Mouse (Mus musculus): Measurements from ENCODE around the gene Tipin. TPM values are rescaled to one million over a fixed set of nuclear protein-coding genes. Genes with fewer than 3 reads are reported as not detected.

Gene Tipin
- polyA plus RNA-seq, 1 experiment from 2014 or later, result 106 TPM

DNA sequence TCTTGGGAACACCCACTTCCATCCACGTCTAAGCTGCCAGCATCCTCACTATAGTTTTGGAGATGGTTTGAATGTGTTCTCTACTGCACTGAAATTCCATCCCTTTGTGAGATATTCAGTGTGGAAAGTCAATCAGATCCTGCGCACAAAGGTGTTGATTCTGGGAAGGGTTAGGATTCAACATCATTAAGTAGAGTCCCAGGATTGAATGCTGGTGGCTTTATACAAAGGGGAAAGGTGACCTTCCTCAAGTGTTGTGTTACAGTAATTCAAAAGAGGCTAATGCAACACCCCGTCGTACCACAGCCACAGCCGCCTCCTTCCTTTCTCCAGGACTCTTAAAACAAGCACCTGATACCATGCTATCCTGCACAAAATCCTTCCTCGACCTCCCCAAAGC is 54.4 kb downstream of the Tipin start:
- no peaks in the 10 kb centered on the region for H3K36me3 ChIP-seq (ENCODE audit: control insufficient read depth, insufficient read depth)
- ATAC-seq, result no peak
- H3K9ac ChIP-seq (replicated peaks; ENCODE audit: low read depth, low read length), result no peak overlapping the region
- H3K4me1 ChIP-seq (replicated peaks; ENCODE audit: control insufficient read depth, insufficient read depth, low read length), result peaks cover 9% of the 10 kb centered on the region
- WGBS, result 86% methylated on average over 6 of the region's 6 CpGs
- no peaks in the 10 kb centered on the region for H3K9me3 ChIP-seq (ENCODE audit: control insufficient read depth, low read length)
- no peak overlapping the region for H3K4me2 ChIP-seq (ENCODE audit: low read length)
- H3K27me3 ChIP-seq (replicated peaks; ENCODE audit: control insufficient read depth, insufficient read depth, low read length), result no peaks in the 10 kb centered on the region
- H3K27ac ChIP-seq (ENCODE audit: low read length), result no peak overlapping the region
- H3K4me3 ChIP-seq (replicated peaks; ENCODE audit: low read length), result no peak overlapping the region

DNA sequence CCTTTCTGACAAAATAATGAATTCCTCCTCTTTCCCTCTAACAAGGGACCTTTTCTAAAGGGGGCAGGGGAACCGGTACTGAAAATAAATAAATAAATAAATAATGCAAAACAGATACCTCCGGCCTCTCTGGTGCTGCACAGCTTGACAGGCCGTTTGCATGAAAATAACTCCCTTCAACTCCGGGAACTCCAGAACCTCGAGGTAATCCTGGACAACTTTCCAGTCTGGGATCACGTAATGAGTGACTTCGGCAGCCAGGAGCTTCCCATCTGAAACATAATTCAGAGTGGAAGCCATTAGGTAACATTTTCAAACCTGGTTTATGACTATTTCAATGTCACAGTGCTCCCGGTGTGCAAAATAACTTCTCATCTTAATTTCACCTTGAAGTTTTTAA is 58.0 kb downstream of the Tipin start:
- H3K27me3 ChIP-seq (replicated peaks; ENCODE audit: control insufficient read depth, insufficient read depth, low read length), result no peaks in the 10 kb centered on the region
- no peak overlapping the region for H3K27ac ChIP-seq (ENCODE audit: low read length)
- no peak overlapping the region for H3K4me3 ChIP-seq (replicated peaks; ENCODE audit: low read length)
- H3K9ac ChIP-seq (replicated peaks; ENCODE audit: low read depth, low read length), result 0 out of 2 replicates have a peak overlapping the region, but pooled peaks have one; percentile 9
- H3K9me3 ChIP-seq (ENCODE audit: control insufficient read depth, low read length), result no peaks in the 10 kb centered on the region
- H3K36me3 ChIP-seq (ENCODE audit: control insufficient read depth, insufficient read depth), result no peaks in the 10 kb centered on the region
- peaks cover 9% of the 10 kb centered on the region for H3K4me1 ChIP-seq (replicated peaks; ENCODE audit: control insufficient read depth, insufficient read depth, low read length)
- no peak for ATAC-seq
- H3K4me2 ChIP-seq (ENCODE audit: low read length), result peak overlapping the region; percentile 85
- 26% methylated on average over 8 of the region's 8 CpGs for WGBS

DNA sequence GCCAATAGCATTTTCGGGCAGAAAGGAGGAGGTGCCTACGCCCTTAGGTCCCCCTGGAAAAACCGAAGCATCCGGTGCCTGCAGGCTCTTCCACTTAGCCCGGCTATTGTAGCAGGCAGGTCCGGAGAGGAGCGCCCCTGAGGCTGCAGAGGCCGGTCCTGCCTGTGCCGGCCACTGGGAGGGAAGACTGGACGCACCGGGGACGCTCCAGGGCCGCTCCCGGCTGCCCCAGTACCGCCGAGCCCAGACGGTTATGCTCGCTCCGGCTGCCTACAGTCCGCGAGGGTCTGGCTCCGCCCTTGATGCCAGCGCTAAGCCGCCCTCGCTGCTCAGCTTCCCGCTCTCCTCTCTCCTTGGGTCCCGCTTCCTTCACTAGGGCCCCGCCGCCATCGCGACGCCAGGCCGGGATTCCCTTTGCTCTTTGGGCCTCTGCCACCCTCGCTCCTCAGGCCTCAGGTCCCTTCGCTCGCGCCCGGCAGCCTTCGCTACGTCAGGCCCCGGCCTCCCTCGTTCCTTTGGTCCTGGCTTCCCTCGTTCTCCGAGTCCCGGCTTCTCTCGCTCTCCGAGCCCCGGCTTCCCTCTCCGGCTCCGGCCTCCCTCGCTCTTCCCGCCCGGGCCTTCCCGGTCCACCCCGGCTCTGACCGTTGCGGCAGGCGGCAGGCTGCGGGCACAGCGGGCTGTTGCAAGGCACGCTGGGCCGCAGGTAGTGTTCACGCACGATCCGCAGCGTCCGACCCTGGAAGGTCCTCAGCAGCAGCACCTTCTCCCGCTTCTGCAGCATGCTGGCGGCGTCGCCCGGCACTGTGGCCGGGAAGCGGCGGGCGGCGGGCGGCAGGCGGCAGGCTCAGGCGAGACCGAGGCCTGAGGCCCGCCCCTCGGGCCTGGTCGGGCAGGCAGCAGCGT is 59.2 kb downstream of the Tipin start:
- Histone ChIP-seq H3K4me3 (replicated peaks; ENCODE audit: low read length) (peak overlapping the region; percentile 71), H3K9me3 (ENCODE audit: control insufficient read depth, low read length) (no peaks in the 10 kb centered on the region), H3K27me3 (replicated peaks; ENCODE audit: control insufficient read depth, insufficient read depth, low read length) (no peaks in the 10 kb centered on the region), H3K4me1 (replicated peaks; ENCODE audit: control insufficient read depth, insufficient read depth, low read length) (peaks cover 9% of the 10 kb centered on the region), H3K27ac (ENCODE audit: low read length) (peak overlapping the region; percentile 99), H3K9ac (replicated peaks; ENCODE audit: low read depth, low read length) (peak overlapping the region; percentile 100), H3K4me2 (ENCODE audit: low read length) (peak overlapping the region; percentile 85), H3K36me3 (ENCODE audit: control insufficient read depth, insufficient read depth) (no peaks in the 10 kb centered on the region)
- under 1% methylated on average over 83 of the region's 85 CpGs for WGBS
- ATAC-seq, result peak; percentile 91

DNA sequence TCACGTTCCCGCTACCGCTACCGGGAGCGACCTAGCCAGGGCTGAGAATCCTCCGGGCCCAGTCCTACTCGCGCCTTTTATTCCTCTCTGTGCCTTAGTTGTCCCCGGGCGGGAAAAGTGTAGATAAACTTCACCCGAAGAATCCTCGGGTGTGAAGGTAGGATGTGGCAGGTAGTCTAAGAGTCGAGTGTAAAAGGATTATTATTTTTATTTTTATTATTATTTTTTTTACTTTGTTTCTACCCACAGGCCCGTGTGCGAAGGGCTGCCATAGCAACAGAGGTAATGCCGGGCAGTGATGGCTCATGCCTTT is 59.8 kb downstream of the Tipin start, which contains the start of gene Dis3l:
TSS of gene Dis3l (minus strand) at position 35 of the 313 bp plus-strand sequence.
- H3K27me3 ChIP-seq (replicated peaks; ENCODE audit: control insufficient read depth, insufficient read depth, low read length), result no peaks in the 10 kb centered on the region
- no peaks in the 10 kb centered on the region for H3K9me3 ChIP-seq (ENCODE audit: control insufficient read depth, low read length)
- peak within 1 kb of the TSS; percentile 71 for H3K4me3 ChIP-seq (replicated peaks; ENCODE audit: low read length)
- H3K4me2 ChIP-seq (ENCODE audit: low read length), result peak within 1 kb of the TSS; percentile 85
- H3K4me1 ChIP-seq (replicated peaks; ENCODE audit: control insufficient read depth, insufficient read depth, low read length), result peaks cover 9% of the 10 kb centered on the region
- WGBS, result 13% methylated on average over 16 of the region's 16 CpGs
- H3K36me3 ChIP-seq (ENCODE audit: control insufficient read depth, insufficient read depth), result no peaks in the 10 kb centered on the region
- peak; percentile 10; the same call in 1 of the 2 replicates for ATAC-seq
- H3K27ac ChIP-seq (ENCODE audit: low read length), result peak within 1 kb of the TSS; percentile 99
- peak within 1 kb of the TSS; percentile 100 for H3K9ac ChIP-seq (replicated peaks; ENCODE audit: low read depth, low read length)

DNA sequence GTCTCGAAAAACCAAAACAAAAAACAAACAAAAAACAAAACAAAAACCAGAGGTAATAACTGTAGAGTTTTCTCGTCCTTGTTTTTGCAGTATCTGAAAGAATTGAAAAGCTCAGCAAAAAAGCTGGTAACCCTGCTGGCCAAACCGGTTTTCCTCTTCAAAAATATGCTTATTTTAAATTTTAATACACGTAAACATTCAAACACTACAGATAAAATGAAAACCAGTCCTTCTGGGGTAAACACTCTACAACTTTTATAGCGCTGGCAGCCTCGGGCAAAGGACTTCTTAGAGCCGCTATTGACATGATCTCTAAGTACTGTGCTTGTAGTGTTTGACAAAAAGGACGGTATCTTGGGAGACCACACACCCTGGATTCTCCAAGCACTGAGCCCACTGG is 60.3 kb downstream of the Tipin start:
- H3K9ac ChIP-seq (replicated peaks; ENCODE audit: low read depth, low read length), result no peak overlapping the region
- peak overlapping the region; percentile 99; the same call in 1 of the 2 replicates for H3K27ac ChIP-seq (ENCODE audit: low read length)
- H3K4me2 ChIP-seq (ENCODE audit: low read length), result peak overlapping the region; percentile 85; the same call in 1 of the 2 replicates
- no peaks in the 10 kb centered on the region for H3K27me3 ChIP-seq (replicated peaks; ENCODE audit: control insufficient read depth, insufficient read depth, low read length)
- WGBS, result 85% methylated on average over 8 of the region's 8 CpGs
- no peak for ATAC-seq
- peaks cover 9% of the 10 kb centered on the region for H3K4me1 ChIP-seq (replicated peaks; ENCODE audit: control insufficient read depth, insufficient read depth, low read length)
- no peaks in the 10 kb centered on the region for H3K36me3 ChIP-seq (ENCODE audit: control insufficient read depth, insufficient read depth)
- H3K9me3 ChIP-seq (ENCODE audit: control insufficient read depth, low read length), result no peaks in the 10 kb centered on the region
- no peak overlapping the region; the same call in 1 of the 2 replicates for H3K4me3 ChIP-seq (replicated peaks; ENCODE audit: low read length)

DNA sequence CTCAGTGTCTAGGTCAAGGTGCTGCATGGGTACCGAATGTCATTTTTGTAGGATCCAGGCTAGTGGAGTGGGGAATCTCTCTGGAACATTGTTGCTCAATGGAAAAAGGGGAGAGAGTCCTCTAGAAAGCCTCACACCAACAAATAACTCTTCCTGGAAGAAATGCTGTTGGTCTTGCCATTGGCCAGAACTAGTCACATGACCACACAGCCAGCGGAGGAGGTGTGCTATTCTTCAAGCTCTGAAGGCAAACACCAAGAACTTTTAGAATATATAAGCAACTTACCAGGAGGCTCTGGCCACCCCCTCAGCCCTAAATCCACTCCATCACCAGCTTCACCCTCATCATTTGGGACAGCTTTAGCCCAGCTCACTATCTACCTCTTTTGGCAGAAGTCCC is 62.3 kb downstream of the Tipin start:
- ATAC-seq, result no peak
- no peaks in the 10 kb centered on the region for H3K27me3 ChIP-seq (replicated peaks; ENCODE audit: control insufficient read depth, insufficient read depth, low read length)

DNA sequence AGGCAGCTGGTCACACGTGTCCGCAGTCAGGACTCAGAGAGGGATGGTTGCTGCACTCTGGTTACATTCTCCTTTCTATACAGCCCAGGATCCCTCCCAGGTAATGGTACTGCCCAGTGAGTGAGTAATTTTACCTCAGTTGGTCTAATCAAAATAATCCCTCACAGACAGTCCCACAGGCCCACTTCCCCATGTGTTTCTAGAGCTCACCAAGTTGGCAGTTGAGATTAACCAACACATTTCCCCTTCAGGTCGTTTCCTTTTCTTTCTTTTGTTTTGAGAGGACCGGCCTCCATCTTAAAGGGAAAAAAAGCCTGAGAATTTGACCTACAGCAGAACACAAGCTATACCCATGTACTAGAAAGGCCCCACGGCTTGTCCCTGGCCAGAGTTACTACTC is 64.5 kb downstream of the Tipin start:
- Histone ChIP-seq H3K4me3 (replicated peaks; ENCODE audit: low read length) (no peak overlapping the region), H3K9ac (replicated peaks; ENCODE audit: low read depth, low read length) (no peak overlapping the region), H3K36me3 (ENCODE audit: control insufficient read depth, insufficient read depth) (no peaks in the 10 kb centered on the region), H3K27ac (ENCODE audit: low read length) (no peak overlapping the region), H3K4me2 (ENCODE audit: low read length) (no peak overlapping the region), H3K27me3 (replicated peaks; ENCODE audit: control insufficient read depth, insufficient read depth, low read length) (no peaks in the 10 kb centered on the region), H3K4me1 (replicated peaks; ENCODE audit: control insufficient read depth, insufficient read depth, low read length) (no peaks in the 10 kb centered on the region), H3K9me3 (ENCODE audit: control insufficient read depth, low read length) (no peaks in the 10 kb centered on the region)
- ATAC-seq, result no peak
- WGBS, result 61% methylated on average over 5 of the region's 5 CpGs

More for the DNA sequence above, 62.3 kb downstream of the Tipin start:
- Histone ChIP-seq H3K4me2 (ENCODE audit: low read length) (no peak overlapping the region), H3K4me1 (replicated peaks; ENCODE audit: control insufficient read depth, insufficient read depth, low read length) (peaks cover 9% of the 10 kb centered on the region), H3K27ac (ENCODE audit: low read length) (no peak overlapping the region), H3K9ac (replicated peaks; ENCODE audit: low read depth, low read length) (no peak overlapping the region), H3K4me3 (replicated peaks; ENCODE audit: low read length) (no peak overlapping the region), H3K36me3 (ENCODE audit: control insufficient read depth, insufficient read depth) (no peaks in the 10 kb centered on the region), H3K9me3 (ENCODE audit: control insufficient read depth, low read length) (no peaks in the 10 kb centered on the region)
- WGBS, result 97% methylated on average over 2 of the region's 2 CpGs

DNA sequence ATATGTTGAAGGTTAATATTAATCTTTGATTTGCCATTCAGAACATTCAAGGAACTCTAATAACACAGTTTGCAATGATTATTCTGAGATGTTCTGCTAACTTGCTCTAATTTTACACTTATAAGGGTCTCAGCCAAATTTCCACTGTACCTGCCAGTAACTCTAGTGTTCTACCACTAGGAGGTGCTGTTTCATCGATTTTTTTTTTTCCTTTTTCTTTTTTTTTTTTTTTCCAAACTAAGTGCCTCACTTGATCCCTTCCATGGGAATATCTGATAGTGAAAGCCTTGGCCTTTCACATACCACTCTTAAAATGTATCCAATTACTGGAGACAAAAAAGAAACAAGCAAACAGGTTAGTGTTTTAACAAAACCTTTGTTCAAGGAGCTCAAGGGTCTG is 66.0 kb downstream of the Tipin start:
- 0% methylated on average over 1 of the region's 1 CpGs for WGBS
- Histone ChIP-seq H3K4me2 (ENCODE audit: low read length) (no peak overlapping the region), H3K4me3 (replicated peaks; ENCODE audit: low read length) (no peak overlapping the region), H3K4me1 (replicated peaks; ENCODE audit: control insufficient read depth, insufficient read depth, low read length) (no peaks in the 10 kb centered on the region), H3K9me3 (ENCODE audit: control insufficient read depth, low read length) (no peaks in the 10 kb centered on the region), H3K36me3 (ENCODE audit: control insufficient read depth, insufficient read depth) (no peaks in the 10 kb centered on the region), H3K27ac (ENCODE audit: low read length) (no peak overlapping the region), H3K27me3 (replicated peaks; ENCODE audit: control insufficient read depth, insufficient read depth, low read length) (no peaks in the 10 kb centered on the region), H3K9ac (replicated peaks; ENCODE audit: low read depth, low read length) (no peak overlapping the region)
- no peak for ATAC-seq

DNA sequence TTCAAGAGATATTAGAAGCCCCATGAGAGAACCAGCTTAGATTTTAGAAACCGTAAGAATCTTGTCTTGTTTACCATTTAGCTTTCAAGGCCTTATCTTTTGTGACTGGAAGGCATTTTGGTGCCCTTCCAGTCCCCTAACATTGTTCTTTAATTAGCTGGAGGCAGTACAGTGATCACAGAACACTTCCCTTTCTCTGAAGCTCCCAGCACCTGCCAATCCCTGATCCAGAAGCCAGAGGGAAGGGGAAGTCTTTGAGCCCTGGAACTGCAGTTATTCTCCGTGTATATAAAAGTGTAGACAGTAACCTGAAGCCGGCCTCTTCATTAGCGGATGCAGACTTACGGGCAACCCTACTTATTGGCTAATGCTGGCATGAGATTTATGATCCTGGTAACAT is 68.1 kb downstream of the Tipin start:
- H3K27ac ChIP-seq (ENCODE audit: low read length), result no peak overlapping the region
- no peak for ATAC-seq
- H3K36me3 ChIP-seq (ENCODE audit: control insufficient read depth, insufficient read depth), result no peaks in the 10 kb centered on the region
- no peak overlapping the region for H3K9ac ChIP-seq (replicated peaks; ENCODE audit: low read depth, low read length)
- WGBS, result 43% methylated on average over 5 of the region's 5 CpGs
- no peaks in the 10 kb centered on the region for H3K4me1 ChIP-seq (replicated peaks; ENCODE audit: control insufficient read depth, insufficient read depth, low read length)
- no peak overlapping the region for H3K4me2 ChIP-seq (ENCODE audit: low read length)
- H3K4me3 ChIP-seq (replicated peaks; ENCODE audit: low read length), result no peak overlapping the region
- no peaks in the 10 kb centered on the region for H3K27me3 ChIP-seq (replicated peaks; ENCODE audit: control insufficient read depth, insufficient read depth, low read length)
- H3K9me3 ChIP-seq (ENCODE audit: control insufficient read depth, low read length), result no peaks in the 10 kb centered on the region
